ENCODE assay signal across 28 mouse cellular contexts in genomic region chr2:146443291-146443875, GRCm38 (mm10).
DNase-seq lines count a peak whose midpoint lies in the region; ATAC-seq and TF ChIP-seq lines count a peak whose summit lies in the region.
"Had no signal": no experiment of that assay in that cellular context is flagged by ENCODE, and none has a peak within 500 bp of the region (broad histone marks: within the 10 kb centered on the region; RNA-seq: fewer than 3 reads in every experiment).

No protein-coding gene starts in this region.

- H3K36me3 ChIP-seq in hindbrain, embryonic 16.5 days (ENCODE audit: control insufficient read depth, insufficient read depth, low read length) = peaks cover 5% of the 10 kb centered on the region; the same call in 1 of the 2 replicates
- H3K36me3 ChIP-seq in hindbrain, embryonic 13.5 days = peaks cover 18% of the 10 kb centered on the region
- H3K36me3 ChIP-seq in liver, embryonic 14.5 days (replicated peaks; ENCODE audit: control insufficient read depth, insufficient read depth, low read depth) = no peaks in the 10 kb centered on the region; the same call in 1 of the 2 replicates
- peaks cover 16% of the 10 kb centered on the region; the same call in 1 of the 2 replicates for H3K36me3 ChIP-seq in liver, embryonic 12.5 days
- H3K36me3 ChIP-seq in liver, embryonic 15.5 days (replicated peaks) = no peaks in the 10 kb centered on the region; the same call in 1 of the 2 replicates
- H3K36me3 ChIP-seq: limb, embryonic 12.5 days had no signal

- TF ChIP-seq EP300 in liver, embryonic 14.5 days (IDR thresholded peaks at IDR 0.05; ENCODE audit: low read depth) = no peak

- no peak overlapping the region for H3K4me2 ChIP-seq in hindbrain, embryonic 16.5 days (ENCODE audit: low read length)
- H3K4me2 ChIP-seq in hindbrain, embryonic 13.5 days = no peak overlapping the region
- no peak overlapping the region for H3K4me2 ChIP-seq in liver, embryonic 14.5 days (ENCODE audit: low read depth)
- H3K4me2 ChIP-seq in liver, embryonic 12.5 days = no peak overlapping the region
- no peak overlapping the region for H3K4me2 ChIP-seq in liver, embryonic 15.5 days
- H3K4me2 ChIP-seq: forebrain, embryonic 12.5 days; hindbrain, embryonic 15.5 days; limb, embryonic 12.5 days; midbrain, embryonic 12.5 days; neural tube, embryonic 12.5 days had no signal

- no peaks in the 10 kb centered on the region for H3K4me1 ChIP-seq in hindbrain, embryonic 16.5 days (ENCODE audit: control insufficient read depth, insufficient read depth, low read depth, low read length)
- H3K4me1 ChIP-seq in hindbrain, embryonic 13.5 days (replicated peaks) = no peaks in the 10 kb centered on the region
- H3K4me1 ChIP-seq in liver, embryonic 14.5 days (replicated peaks; ENCODE audit: control insufficient read depth in 2 of 2, insufficient read depth in 2 of 2, low read length in 1 of 2) = no peaks in the 10 kb centered on the region
- no peaks in the 10 kb centered on the region for H3K4me1 ChIP-seq in liver, embryonic 12.5 days
- no peaks in the 10 kb centered on the region for H3K4me1 ChIP-seq in liver, embryonic 15.5 days (replicated peaks)
- H3K4me1 ChIP-seq: forebrain, embryonic 12.5 days; hindbrain, embryonic 15.5 days; limb, embryonic 12.5 days; midbrain, embryonic 12.5 days; neural tube, embryonic 12.5 days had no signal

- H3K4me3 ChIP-seq in hindbrain, embryonic 16.5 days (ENCODE audit: low read length) = no peak overlapping the region
- no peak overlapping the region for H3K4me3 ChIP-seq in hindbrain, embryonic 13.5 days
- H3K4me3 ChIP-seq in liver, embryonic 14.5 days (ENCODE audit: insufficient read depth in 1 of 2, low read depth in 2 of 2, low read length in 2 of 2) = no peak overlapping the region
- H3K4me3 ChIP-seq in liver, embryonic 12.5 days = no peak overlapping the region
- no peak overlapping the region for H3K4me3 ChIP-seq in liver, embryonic 15.5 days (replicated peaks)
- H3K4me3 ChIP-seq: erythroblast, embryonic 14.5 days; forebrain, embryonic 12.5 days; hindbrain, embryonic 15.5 days; limb, embryonic 12.5 days; megakaryocyte, embryonic 14.5 days; midbrain, embryonic 12.5 days; myocyte; neural tube, embryonic 12.5 days had no signal

- ATAC-seq in hindbrain, embryonic 16.5 days = 0 out of 2 replicates have a peak, but pooled peaks have one; percentile 34
- ATAC-seq in hindbrain, embryonic 13.5 days (ENCODE audit: low FRiP score) = no peak
- peak; percentile 18; the same call in 1 of the 2 replicates for ATAC-seq in liver, embryonic 14.5 days (ENCODE audit: insufficient read depth)
- no peak for ATAC-seq in liver, embryonic 12.5 days
- peak; percentile 49 for ATAC-seq in liver, embryonic 15.5 days (ENCODE audit: insufficient read depth)
- no peak for ATAC-seq in CD4-positive, CD25-positive, alpha-beta regulatory T cell, adult 4 months
- ATAC-seq: forebrain, postnatal 0 days had no signal

- H3K9ac ChIP-seq in hindbrain, embryonic 16.5 days (ENCODE audit: low read depth, low read length) = no peak overlapping the region
- no peak overlapping the region for H3K9ac ChIP-seq in hindbrain, embryonic 13.5 days
- H3K9ac ChIP-seq in liver, embryonic 14.5 days (replicated peaks) = no peak overlapping the region
- H3K9ac ChIP-seq in liver, embryonic 12.5 days = no peak overlapping the region
- no peak overlapping the region for H3K9ac ChIP-seq in liver, embryonic 15.5 days
- H3K9ac ChIP-seq: forebrain, embryonic 12.5 days; forebrain, postnatal 0 days; hindbrain, embryonic 15.5 days; limb, embryonic 12.5 days; midbrain, embryonic 12.5 days; neural tube, embryonic 12.5 days had no signal

- WGBS in hindbrain, embryonic 16.5 days = 98% methylated on average over 9 of the region's 9 CpGs
- WGBS in hindbrain, embryonic 13.5 days = 94% methylated on average over 9 of the region's 9 CpGs
- WGBS in liver, embryonic 14.5 days (ENCODE audit: insufficient replicate concordance) = 70% methylated on average over 9 of the region's 9 CpGs
- 79% methylated on average over 9 of the region's 9 CpGs for WGBS in liver, embryonic 12.5 days (ENCODE audit: insufficient replicate concordance)
- WGBS in liver, embryonic 15.5 days (ENCODE audit: insufficient replicate concordance) = 74% methylated on average over 9 of the region's 9 CpGs

- no peak for TF ChIP-seq CTCF in liver, embryonic 14.5 days (IDR thresholded peaks at IDR 0.05; ENCODE audit: low read depth)

- H3K9me3 ChIP-seq in hindbrain, embryonic 16.5 days (ENCODE audit: control insufficient read depth, low read length) = no peaks in the 10 kb centered on the region
- H3K9me3 ChIP-seq in hindbrain, embryonic 13.5 days = no peaks in the 10 kb centered on the region
- no peaks in the 10 kb centered on the region for H3K9me3 ChIP-seq in liver, embryonic 14.5 days (ENCODE audit: control insufficient read depth, low read length)
- no peaks in the 10 kb centered on the region for H3K9me3 ChIP-seq in liver, embryonic 12.5 days (replicated peaks)
- no peaks in the 10 kb centered on the region for H3K9me3 ChIP-seq in liver, embryonic 15.5 days (replicated peaks)
- H3K9me3 ChIP-seq: forebrain, embryonic 12.5 days; hindbrain, embryonic 15.5 days; limb, embryonic 12.5 days; megakaryocyte, embryonic 14.5 days; midbrain, embryonic 12.5 days; neural tube, embryonic 12.5 days had no signal

- no peak overlapping the region for H3K27ac ChIP-seq in hindbrain, embryonic 16.5 days (ENCODE audit: low read depth, low read length)
- no peak overlapping the region for H3K27ac ChIP-seq in hindbrain, embryonic 13.5 days
- no peak overlapping the region for H3K27ac ChIP-seq in liver, embryonic 14.5 days
- no peak overlapping the region for H3K27ac ChIP-seq in liver, embryonic 12.5 days
- H3K27ac ChIP-seq in liver, embryonic 15.5 days (replicated peaks) = no peak overlapping the region
- H3K27ac ChIP-seq: forebrain, embryonic 12.5 days; hindbrain, embryonic 15.5 days; limb, embryonic 12.5 days; midbrain, embryonic 12.5 days; neural tube, embryonic 12.5 days had no signal

- H3K27me3 ChIP-seq in hindbrain, embryonic 16.5 days (replicated peaks; ENCODE audit: control insufficient read depth, insufficient read depth, low read length) = no peaks in the 10 kb centered on the region
- H3K27me3 ChIP-seq in hindbrain, embryonic 13.5 days = no peaks in the 10 kb centered on the region
- H3K27me3 ChIP-seq in liver, embryonic 14.5 days (ENCODE audit: control insufficient read depth, insufficient read depth, low read length) = no peaks in the 10 kb centered on the region
- no peaks in the 10 kb centered on the region for H3K27me3 ChIP-seq in liver, embryonic 12.5 days (replicated peaks)
- H3K27me3 ChIP-seq in liver, embryonic 15.5 days = no peaks in the 10 kb centered on the region
- H3K27me3 ChIP-seq: forebrain, embryonic 12.5 days; hindbrain, embryonic 15.5 days; limb, embryonic 12.5 days; megakaryocyte, embryonic 14.5 days; midbrain, embryonic 12.5 days; neural tube, embryonic 12.5 days had no signal

- no peak for DNase-seq in liver, embryonic 14.5 days (ENCODE audit: low read depth in 3 of 3, low spot score in 3 of 3)
- DNase-seq in lung, postnatal 36 days = peak; percentile 25
- no peak for DNase-seq in urinary bladder, adult 2 months (ENCODE audit: low spot score)
- DNase-seq: adrenal gland, postnatal 25 days; cerebellum, adult 11-12 months; cerebellum, adult 9-11 months; embryo, embryonic 11 days; forebrain, postnatal 0 days; gastrocnemius, postnatal 10 days; kidney, adult 9 months; kidney, postnatal 10 days; layer of hippocampus, adult 9-11 months; right cerebral cortex, adult 18-20 months; thymus, adult 2 months; thymus, postnatal 36 days had no signal

Comparison
In these comparisons a context has a peak if more than half of its experiments do, and no peak if none do; other contexts are left out.
1. ATAC-seq: peak in hindbrain, embryonic 16.5 days (single experiment), liver, embryonic 14.5 days (single experiment) and liver, embryonic 15.5 days (single experiment); none in hindbrain, embryonic 13.5 days (single experiment), liver, embryonic 12.5 days (single experiment) and CD4-positive, CD25-positive, alpha-beta regulatory T cell, adult 4 months (single experiment).